Mouse (Mus musculus) hindbrain, embryonic 11.5 days (tissue): ENCODE data around the gene Klc1. TPM values are rescaled to one million over a fixed set of nuclear protein-coding genes. Genes with fewer than 3 reads are reported as not detected.
"Not testable (repeated sequence)": the region's sequence is repeated elsewhere in the genome, so short reads cannot be mapped to it uniquely, and the experiment has no call there.

Experiments used
- ATAC-seq: fragments of 200-750 bp; cut with Nextera tagmentation; 2 replicates; pipeline ENCODE4 v1.8.0; 2017; ENCODE audit warnings: mild to moderate bottlenecking, moderate TSS enrichment, moderate library complexity; ENCODE audit not compliant: low FRiP score
- DNase-seq: peaks from one replicate; pipeline ENCODE4 v3.0.0-alpha.2; 2015; ENCODE audit warnings: low spot score
- H3K27ac ChIP-seq: fragments of 300-500 bp; sonication (generic); 2 replicates; pipeline ENCODE4 v1.5.1; 2014; ENCODE audit warnings: mild to moderate bottlenecking, low read depth, low read length
- H3K27me3 ChIP-seq: fragments of 300-500 bp; sonication (generic); 2 replicates; pipeline ENCODE4 v1.6.1; 2014; ENCODE audit warnings: mild to moderate bottlenecking, low read length, moderate library complexity, mixed read lengths; ENCODE audit not compliant: control insufficient read depth, insufficient read depth
- H3K36me3 ChIP-seq: fragments of 300-500 bp; sonication (generic); 2 replicates; pipeline ENCODE4 v1.6.1; 2014; ENCODE audit warnings: mild to moderate bottlenecking, low read length, moderate library complexity, mixed read lengths; ENCODE audit not compliant: control insufficient read depth, insufficient read depth
- H3K4me1 ChIP-seq: fragments of 300-500 bp; sonication (generic); replicated peaks from 2 replicates; pipeline ENCODE4 v1.6.1; 2014; ENCODE audit warnings: low read length, mixed read lengths; ENCODE audit not compliant: control insufficient read depth, insufficient read depth
- H3K4me2 ChIP-seq: fragments of 300-500 bp; sonication (generic); replicated peaks from 2 replicates; pipeline ENCODE4 v1.6.1; 2014; ENCODE audit warnings: mild to moderate bottlenecking, low read depth, low read length
- H3K4me3 ChIP-seq: fragments of 300-500 bp; sonication (generic); 2 replicates; pipeline ENCODE4 v1.5.1; 2014; ENCODE audit warnings: low read depth, low read length
- H3K9ac ChIP-seq: fragments of 300-500 bp; sonication (generic); 2 replicates; pipeline ENCODE4 v1.6.1; 2014; ENCODE audit warnings: low read depth, low read length
- H3K9me3 ChIP-seq: fragments of 300-500 bp; sonication (generic); 2 replicates; pipeline ENCODE4 v1.6.1; 2016; ENCODE audit warnings: low read length; ENCODE audit not compliant: control insufficient read depth
- WGBS: fragments of 180-500 bp; shearing (Covaris S2); extraction: QIAGEN DNeasy Blood & Tissue Kit; methylation state at CpG from one replicate; pipeline ENCODE4 v1.1.7; 2014; 5-methylcytosine and 5-hydroxymethylcytosine counted together
- polyA plus RNA-seq: library from polyadenylated mRNA; unstranded; fragments of >200 nt; fragmentation: Nextera tagmentation; extraction: Ambion mirVana; gene quantifications from 2 replicates; pipeline ENCODE4 v1.2.1, GENCODE M21; 2014

Gene Klc1
- polyA plus RNA-seq, 1 experiment from 2014 or later = 366 TPM

DNA sequence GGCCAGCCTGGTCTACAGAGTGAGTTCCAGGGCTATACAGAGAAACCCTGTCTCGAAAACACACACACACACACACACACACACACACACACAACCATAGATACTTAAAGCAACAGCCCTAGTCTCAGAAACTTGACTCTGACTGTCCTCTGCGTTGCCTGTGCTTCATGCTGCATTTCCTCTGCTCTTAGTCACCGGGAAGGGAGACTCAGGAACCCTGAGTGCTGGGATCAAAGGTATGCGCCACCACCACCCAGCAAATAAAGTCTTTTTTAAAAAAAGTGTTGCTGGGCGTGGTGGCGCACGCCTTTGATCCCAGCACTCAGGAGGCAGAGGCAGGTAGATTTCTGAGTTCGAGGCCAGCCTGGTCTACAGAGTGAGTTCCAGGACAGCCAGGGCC lies 22.0 kb upstream of the Klc1 start:
- H3K4me1 ChIP-seq, H3K9ac ChIP-seq, H3K36me3 ChIP-seq, DNase-seq, H3K9me3 ChIP-seq, H3K4me3 ChIP-seq, H3K27me3 ChIP-seq, ATAC-seq, H3K4me2 ChIP-seq, H3K27ac ChIP-seq: not testable (repeated sequence)
- WGBS = 90% methylated on average over 8 of the region's 8 CpGs

DNA sequence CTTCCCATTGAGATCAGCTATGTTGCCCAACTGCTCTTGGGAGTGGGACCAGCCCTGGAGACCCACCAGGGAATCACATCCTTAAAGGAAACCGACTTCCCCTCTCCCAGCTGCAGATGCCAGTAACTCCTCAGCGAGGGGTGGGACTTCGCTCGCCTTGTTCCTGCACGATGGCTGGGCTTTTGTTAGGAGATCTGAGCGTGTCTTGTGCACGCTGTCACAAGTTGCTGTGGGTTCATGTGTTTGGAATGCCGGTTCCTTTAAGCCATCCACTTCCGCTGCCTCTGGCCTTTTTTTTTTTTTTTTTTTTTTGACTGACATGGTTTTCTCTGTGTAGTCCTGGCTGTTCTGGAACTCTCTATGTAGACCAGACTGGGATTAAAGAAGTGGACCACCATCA lies 21.3 kb upstream of the Klc1 start:
- no peaks in the 10 kb centered on the region for H3K9me3 ChIP-seq
- H3K9ac ChIP-seq = no peak overlapping the region
- no peak for ATAC-seq
- WGBS = 61% methylated on average over 9 of the region's 9 CpGs
- H3K27ac ChIP-seq = no peak overlapping the region
- H3K4me2 ChIP-seq = no peak overlapping the region
- H3K4me1 ChIP-seq = no peaks in the 10 kb centered on the region
- H3K4me3 ChIP-seq = no peak overlapping the region
- no peaks in the 10 kb centered on the region for H3K36me3 ChIP-seq
- DNase-seq = no peak
- no peaks in the 10 kb centered on the region for H3K27me3 ChIP-seq

DNA sequence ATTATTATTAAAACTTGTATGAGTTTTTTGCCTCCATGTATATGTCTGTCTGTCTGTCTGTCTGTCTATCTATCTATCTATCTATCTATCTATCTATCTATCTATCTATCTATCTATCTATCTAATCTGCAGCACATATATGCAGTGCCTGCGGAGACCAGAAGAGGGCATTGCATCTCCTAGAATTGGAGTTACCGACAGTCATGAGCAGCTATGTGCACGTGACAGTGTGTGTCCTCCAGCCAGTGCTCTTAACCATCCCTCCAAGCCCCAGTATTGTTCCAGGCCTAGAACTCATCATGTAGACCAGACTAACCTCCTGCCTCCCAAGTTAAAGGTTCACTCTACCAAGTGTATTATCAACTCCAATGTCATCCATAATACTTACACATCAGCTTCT lies 19.9 kb upstream of the Klc1 start:
- no peak overlapping the region for H3K9ac ChIP-seq
- DNase-seq (peak; percentile 79), ATAC-seq (no peak)
- H3K4me2 ChIP-seq = no peak overlapping the region
- no peaks in the 10 kb centered on the region for H3K27me3 ChIP-seq
- no peaks in the 10 kb centered on the region for H3K4me1 ChIP-seq
- H3K27ac ChIP-seq = no peak overlapping the region
- H3K9me3 ChIP-seq = no peaks in the 10 kb centered on the region
- 11% methylated on average over 3 of the region's 3 CpGs for WGBS
- no peaks in the 10 kb centered on the region for H3K36me3 ChIP-seq
- H3K4me3 ChIP-seq = no peak overlapping the region

DNA sequence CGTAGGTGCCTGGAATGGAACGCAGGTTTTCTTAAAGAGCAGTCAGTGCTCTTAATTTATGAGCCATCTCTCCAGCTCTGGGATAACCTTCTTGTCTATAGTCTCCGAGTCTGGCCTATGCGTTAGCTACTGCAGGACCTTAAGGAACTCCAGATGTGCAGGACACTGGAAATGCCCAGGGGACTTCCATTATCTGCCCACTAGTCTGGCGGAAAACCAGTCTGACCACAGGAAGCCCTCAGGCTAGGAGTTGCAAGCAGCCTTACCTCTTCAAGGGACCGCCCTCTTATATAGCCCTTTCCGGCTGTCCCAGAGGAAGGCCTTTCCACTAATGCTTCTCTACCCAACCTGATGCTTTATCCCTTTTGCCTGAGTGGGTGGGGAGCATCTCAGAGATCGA lies 17.3 kb upstream of the Klc1 start:
- Histone ChIP-seq H3K9ac (no peak overlapping the region), H3K4me1 (no peaks in the 10 kb centered on the region), H3K36me3 (no peaks in the 10 kb centered on the region), H3K4me2 (no peak overlapping the region), H3K4me3 (no peak overlapping the region), H3K9me3 (no peaks in the 10 kb centered on the region), H3K27ac (no peak overlapping the region), H3K27me3 (no peaks in the 10 kb centered on the region)
- ATAC-seq (no peak), DNase-seq (no peak)
- WGBS = 81% methylated on average over 8 of the region's 8 CpGs

DNA sequence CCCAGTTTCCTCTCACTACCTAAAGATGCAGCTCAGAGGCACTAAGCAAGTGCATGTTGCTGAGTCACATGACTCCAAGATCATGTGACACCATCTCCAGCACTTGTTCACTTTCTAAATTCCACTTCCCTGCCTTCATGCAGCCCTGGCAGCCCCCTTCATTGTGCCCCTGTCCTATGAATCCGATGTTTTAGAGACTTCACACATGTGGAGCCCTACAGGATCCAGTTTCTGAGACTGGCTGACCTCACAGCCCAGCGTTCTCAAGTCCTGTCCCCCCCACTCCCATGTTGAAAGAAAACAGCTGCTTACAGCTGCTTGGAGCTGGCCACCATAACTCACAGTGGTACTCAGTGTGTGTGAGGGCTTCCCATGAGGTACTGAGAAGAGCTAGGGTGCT lies 15.2 kb upstream of the Klc1 start:
- Histone ChIP-seq H3K27ac (no peak overlapping the region), H3K36me3 (no peaks in the 10 kb centered on the region)

DNA sequence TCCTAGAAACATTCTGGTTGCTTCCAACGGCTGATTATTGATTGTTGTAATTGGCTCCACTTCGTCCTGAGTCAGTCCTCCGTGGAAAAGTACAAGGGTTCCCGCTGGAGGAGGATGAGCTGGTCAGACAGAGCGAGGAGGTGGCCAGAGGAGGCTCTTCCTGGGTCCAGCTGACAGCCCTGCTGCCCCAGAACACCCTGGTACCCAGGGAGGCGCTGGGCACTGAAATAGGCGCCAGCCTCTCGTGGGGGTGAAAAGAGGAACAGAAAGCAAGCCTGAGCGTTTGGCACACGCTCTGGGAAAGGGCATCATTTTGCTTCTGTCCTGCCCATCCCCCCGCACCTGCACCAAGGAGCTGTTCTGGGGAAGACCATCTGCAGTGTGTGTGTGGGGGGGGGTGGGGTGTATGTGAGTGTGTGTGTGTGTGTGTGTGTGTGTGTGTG lies 14.6 kb upstream of the Klc1 start:
- no peaks in the 10 kb centered on the region for H3K4me1 ChIP-seq
- H3K27me3 ChIP-seq = no peaks in the 10 kb centered on the region
- no peak overlapping the region for H3K27ac ChIP-seq
- no peak overlapping the region for H3K4me2 ChIP-seq
- H3K4me3 ChIP-seq = no peak overlapping the region
- DNase-seq (no peak), ATAC-seq (no peak)
- H3K9ac ChIP-seq = no peak overlapping the region
- H3K9me3 ChIP-seq = no peaks in the 10 kb centered on the region
- WGBS = 86% methylated on average over 11 of the region's 11 CpGs
- no peaks in the 10 kb centered on the region for H3K36me3 ChIP-seq

More for the DNA sequence above, 15.2 kb upstream of the Klc1 start:
- H3K9ac ChIP-seq = no peak overlapping the region
- no peak overlapping the region for H3K4me2 ChIP-seq
- no peaks in the 10 kb centered on the region for H3K4me1 ChIP-seq
- 73% methylated on average over 2 of the region's 2 CpGs for WGBS
- H3K4me3 ChIP-seq = no peak overlapping the region
- no peak for DNase-seq
- no peak for ATAC-seq
- no peaks in the 10 kb centered on the region for H3K9me3 ChIP-seq
- H3K27me3 ChIP-seq = no peaks in the 10 kb centered on the region

DNA sequence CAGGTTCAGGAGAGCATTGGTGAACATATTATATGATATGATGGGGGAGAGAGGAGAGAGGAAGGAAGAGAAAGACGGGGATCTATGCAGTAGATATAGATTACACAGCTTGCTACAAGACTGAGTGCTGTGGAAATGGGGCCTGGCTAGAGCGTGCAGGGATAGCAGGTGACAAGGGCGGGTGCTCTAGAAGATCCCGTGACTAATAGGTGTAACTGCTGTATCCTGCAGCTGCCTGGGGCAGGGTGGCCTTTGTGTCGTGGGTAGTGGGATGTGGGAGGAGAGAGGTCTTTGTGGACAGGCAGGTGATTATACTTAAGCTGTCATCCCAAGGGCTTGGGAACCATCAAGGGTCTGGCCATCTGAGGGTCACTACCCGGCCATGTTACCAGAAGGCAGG lies 13.4 kb upstream of the Klc1 start:
- DNase-seq (no peak), ATAC-seq (no peak)
- H3K9ac ChIP-seq = no peak overlapping the region
- H3K36me3 ChIP-seq = no peaks in the 10 kb centered on the region
- H3K4me3 ChIP-seq = no peak overlapping the region
- no peak overlapping the region for H3K4me2 ChIP-seq
- no peaks in the 10 kb centered on the region for H3K27me3 ChIP-seq
- no peaks in the 10 kb centered on the region for H3K4me1 ChIP-seq
- 79% methylated on average over 6 of the region's 6 CpGs for WGBS
- no peak overlapping the region for H3K27ac ChIP-seq
- H3K9me3 ChIP-seq = no peaks in the 10 kb centered on the region

DNA sequence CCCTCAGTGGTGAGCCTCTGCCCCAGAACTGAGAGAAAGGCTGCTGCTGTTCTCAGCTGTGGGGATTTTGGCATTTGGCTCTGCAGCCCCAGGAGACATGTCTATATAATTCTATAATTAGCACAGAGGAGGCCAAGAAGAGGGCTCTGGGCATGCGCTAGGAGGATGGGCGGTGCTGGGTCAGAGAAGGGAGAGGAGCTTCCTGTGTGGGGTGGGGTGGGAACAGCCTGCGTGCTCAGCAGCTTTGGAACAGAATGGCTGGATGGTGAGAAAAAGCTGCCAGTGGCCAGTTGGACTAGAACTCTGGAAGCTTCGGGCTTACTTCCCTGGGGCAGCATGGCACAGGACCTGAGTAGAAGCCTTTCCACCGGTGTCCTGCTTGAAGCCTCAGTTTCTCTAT lies 12.6 kb upstream of the Klc1 start:
- DNase-seq = no peak
- no peak overlapping the region for H3K4me3 ChIP-seq
- no peaks in the 10 kb centered on the region for H3K4me1 ChIP-seq
- WGBS = 76% methylated on average over 5 of the region's 5 CpGs
- no peaks in the 10 kb centered on the region for H3K36me3 ChIP-seq
- H3K27me3 ChIP-seq = no peaks in the 10 kb centered on the region
- no peaks in the 10 kb centered on the region for H3K9me3 ChIP-seq
- no peak overlapping the region for H3K4me2 ChIP-seq
- H3K27ac ChIP-seq = no peak overlapping the region
- ATAC-seq = no peak
- H3K9ac ChIP-seq = no peak overlapping the region

DNA sequence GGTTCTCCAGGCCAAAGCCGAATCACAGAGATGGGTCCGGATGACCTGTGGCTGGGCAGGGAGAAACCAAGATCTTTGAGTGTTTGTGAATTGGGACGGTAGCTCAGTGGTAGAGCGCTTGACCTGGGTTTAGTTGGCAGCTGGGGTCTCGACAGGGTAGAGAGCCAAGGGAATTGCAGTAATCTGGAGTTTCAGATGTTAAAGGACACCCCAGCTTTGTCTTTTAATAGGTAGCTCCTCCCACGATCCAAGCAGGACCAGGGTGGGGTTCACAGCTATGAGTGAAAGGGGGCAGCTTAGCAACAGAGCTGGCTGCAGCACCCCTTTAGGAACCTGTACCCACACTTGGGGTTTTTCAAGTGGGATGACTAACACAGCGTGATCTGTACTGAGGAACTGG lies 11.2 kb upstream of the Klc1 start:
- Histone ChIP-seq H3K9ac (no peak overlapping the region), H3K36me3 (no peaks in the 10 kb centered on the region), H3K4me2 (no peak overlapping the region), H3K27ac (no peak overlapping the region), H3K4me3 (no peak overlapping the region), H3K27me3 (no peaks in the 10 kb centered on the region), H3K9me3 (no peaks in the 10 kb centered on the region), H3K4me1 (no peaks in the 10 kb centered on the region)
- ATAC-seq (no peak), DNase-seq (no peak)
- WGBS = 80% methylated on average over 7 of the region's 7 CpGs
